Mouse (Mus musculus): Measurements from ENCODE around the gene Tbrg1. TPM values are rescaled to one million over a fixed set of nuclear protein-coding genes. Genes with fewer than 3 reads are reported as not detected.

Tbrg1 gene
- total RNA-seq (2021), result 10 to 100 TPM; 44.4 to 45.6 TPM
- long read RNA-seq, transcript Tbrg1-201 (9 exons, 1,984 nt), result major isoform, 47 of 49 reads
- long read RNA-seq, partial matches to known transcripts, result 1 of 49 reads
- long read RNA-seq, other reads (novel, unspliced or antisense), result 1 of 49 reads

DNA sequence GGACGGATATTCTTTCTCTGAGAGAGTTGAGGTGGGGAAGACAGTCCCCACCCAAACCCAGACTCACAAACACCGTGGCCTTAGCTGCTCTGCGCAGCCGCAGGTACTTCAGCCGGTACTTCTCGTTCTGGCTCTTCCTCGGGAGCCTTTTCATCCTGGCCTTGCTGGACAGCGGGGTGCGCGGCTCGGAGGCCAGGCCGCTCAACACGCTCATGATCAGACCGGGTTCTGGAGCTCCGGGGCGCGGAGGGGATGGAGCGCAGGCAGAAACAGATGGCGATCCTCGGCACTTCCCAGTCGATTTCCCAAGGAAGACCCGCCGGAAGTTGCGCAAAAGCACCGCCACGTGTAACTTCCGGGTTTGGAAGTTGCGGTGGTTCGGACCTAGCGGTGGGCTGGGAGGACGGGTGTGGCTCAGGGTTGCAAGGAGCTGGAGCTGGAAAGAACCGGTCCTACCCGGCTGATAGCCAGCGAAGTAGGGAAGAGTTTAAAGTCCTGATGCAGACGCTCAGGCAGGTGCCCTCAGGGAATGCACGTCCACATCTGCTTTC is at the start of gene Tbrg1:
Tbrg1 (minus strand) TSS at position 382 of the 551 bp plus-strand sequence.
- DNase-seq (ENCODE audit: low spot score in 2 of 2), result peak; percentile 71 to 84

DNA sequence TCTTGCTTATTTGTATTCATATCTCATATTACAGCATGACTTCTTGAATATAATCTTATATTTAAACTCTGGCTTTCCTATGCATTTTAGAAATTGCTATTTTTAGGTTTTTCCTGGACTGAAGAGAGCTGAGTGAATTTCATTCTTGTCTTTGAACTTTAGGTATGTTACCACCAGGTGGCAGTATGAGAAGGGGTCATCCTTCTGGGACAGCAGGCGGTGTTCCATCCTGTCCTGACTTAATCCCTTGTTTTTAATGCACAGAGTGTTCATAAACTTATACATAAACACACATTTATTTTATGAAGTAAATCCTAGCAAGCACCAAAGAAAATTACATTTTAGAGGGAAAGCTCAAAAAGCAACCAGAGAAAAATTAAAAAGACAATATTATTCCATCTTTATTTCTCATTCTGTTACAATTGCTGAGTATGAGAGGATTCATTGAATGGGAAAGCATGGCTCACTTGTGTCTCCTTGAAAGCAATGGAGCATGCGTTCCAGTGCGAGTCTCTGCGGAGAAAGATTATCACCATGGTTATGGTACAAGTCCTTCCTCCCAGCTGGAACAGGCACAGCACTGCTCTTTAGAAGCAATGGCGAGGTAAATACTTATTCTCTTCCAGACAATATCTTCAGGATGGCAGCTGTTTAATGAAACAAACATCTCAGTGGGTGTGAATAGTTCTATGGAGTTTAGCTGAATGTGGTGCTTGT is 33.0 kb upstream of the Tbrg1 start:
- DNase-seq (ENCODE audit: low spot score in 2 of 2), result no peak

DNA sequence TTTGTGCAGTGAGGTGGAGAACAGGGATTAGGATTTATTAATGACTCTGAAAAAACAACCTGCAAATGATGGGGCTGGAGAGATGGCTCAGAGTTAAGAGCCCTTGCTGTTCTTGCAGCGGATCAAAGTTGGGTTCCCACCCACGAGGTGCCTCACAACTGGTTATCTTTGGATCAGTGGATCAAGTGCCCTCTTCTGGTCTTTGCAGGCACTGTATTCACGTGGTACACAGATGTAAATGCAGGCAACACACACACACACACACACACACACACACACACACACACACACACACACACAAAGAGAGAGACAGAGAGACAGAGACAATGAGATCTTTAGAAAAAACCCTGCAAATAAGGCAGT is 30.8 kb upstream of the Tbrg1 start:
- DNase-seq (ENCODE audit: low spot score in 2 of 2), result peak in 1 of 2 experiments; percentile 36

DNA sequence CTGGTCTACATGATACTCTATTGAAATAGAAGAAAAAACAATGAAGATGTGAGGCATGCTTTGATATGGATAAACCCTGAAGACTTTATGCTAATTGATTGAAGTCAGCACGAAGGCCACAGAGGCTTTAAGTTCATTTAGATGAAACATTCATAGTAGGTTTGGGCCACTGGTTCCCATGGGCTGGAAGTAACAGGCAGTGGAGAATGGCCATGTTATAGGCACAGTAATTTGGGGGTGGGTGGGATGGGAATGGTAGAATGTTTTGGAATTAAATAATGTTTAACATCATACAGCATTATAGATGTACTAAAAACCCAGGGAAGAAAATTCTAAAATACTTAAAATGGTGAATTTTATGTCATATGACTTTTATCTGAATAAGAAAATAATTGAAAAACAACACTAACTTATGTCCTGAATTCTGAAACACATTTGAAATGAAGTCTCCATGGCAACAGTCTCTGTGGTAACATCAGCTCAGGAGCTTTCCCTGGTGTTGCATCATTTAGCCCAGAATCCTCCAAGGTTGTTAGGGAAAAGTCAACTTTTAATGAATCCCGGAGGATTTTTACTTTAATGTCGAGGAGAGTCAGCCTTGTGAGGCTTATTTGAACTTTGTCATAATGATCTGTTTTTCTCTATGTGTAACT is 30.3 kb upstream of the Tbrg1 start:
- peak; percentile 37 to 71 for DNase-seq (ENCODE audit: low spot score in 2 of 2)

DNA sequence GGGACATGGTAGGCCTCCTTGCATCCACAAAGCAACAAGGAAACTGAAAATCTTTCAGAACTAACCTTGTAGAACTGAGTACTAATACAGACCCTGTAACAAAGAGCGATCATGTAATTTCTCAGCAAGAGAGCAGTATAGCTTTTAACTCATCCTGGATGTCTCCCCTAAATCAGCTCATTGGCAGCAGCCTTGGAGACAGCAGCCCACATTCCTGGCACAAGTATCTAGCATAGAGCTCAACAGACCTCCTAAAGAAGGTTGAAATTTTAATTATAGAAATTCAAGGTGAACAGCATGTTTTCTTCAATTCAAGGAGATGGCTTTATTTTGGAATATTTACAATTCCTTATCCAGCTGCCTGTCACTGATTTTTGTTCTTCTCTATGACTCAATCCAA is 24.0 kb upstream of the Tbrg1 start:
- peak; percentile 19 to 31 for DNase-seq (ENCODE audit: low spot score in 2 of 2)

DNA sequence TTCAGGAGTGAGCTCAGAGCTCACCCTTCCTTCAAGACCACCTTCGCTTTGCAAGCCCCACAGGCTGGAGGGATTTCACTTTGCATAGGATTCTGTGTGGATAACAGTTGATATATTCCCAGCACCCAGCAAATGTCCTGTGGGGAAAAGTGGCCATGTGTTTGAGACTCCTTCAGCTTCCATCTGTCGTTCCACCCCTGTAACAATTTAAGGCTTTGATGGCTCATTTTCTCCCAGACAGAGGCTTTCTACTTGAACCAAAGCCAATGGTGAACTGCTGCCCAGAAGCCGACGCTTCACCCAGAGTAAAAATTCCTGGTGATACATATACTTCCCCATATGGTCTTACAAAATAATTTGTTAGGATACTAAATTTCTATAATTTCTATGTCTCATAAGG is 18.2 kb upstream of the Tbrg1 start:
- DNase-seq (ENCODE audit: low spot score in 2 of 2), result peak; percentile 29 to 41

DNA sequence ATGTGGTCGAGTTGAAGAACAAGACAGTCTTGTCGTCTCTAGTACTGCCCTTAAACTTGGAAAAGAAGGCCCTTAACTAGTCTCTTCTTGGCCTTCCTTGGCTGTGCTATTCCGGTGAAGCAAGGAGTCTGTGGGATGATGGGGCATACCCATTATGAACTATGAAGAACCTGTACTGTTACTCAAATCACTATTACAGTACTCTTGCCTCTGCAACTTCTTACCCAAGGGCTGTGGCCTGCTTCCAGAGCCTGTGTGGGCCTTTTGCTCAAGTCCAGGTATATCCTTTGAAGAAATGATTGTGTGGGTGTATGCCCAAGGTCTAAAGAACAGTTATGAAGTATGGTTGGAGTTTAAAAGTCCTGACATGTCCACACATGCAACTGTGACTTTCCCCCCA is 13.1 kb upstream of the Tbrg1 start:
- DNase-seq (ENCODE audit: low spot score in 2 of 2), result no peak

DNA sequence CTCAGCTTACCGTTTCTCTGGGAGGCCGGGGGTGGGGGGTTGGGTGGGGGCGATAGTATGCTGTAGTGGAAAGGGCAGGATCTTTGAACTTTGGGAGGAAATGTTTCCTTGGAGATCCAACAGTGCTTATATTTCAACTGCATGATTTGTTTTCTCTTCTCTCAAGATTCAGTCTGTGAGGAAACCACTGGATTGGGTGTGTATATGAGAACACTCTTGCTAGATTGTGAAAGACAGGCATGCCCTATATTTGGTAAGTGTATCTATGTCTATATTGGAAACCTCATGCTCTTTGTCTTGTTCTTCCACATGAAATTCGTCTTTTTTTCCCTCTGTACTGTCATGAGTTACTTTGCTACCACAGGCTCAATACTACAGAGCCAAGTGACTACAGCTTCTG is 12.6 kb upstream of the Tbrg1 start:
- no peak for DNase-seq (ENCODE audit: low spot score in 2 of 2)

DNA sequence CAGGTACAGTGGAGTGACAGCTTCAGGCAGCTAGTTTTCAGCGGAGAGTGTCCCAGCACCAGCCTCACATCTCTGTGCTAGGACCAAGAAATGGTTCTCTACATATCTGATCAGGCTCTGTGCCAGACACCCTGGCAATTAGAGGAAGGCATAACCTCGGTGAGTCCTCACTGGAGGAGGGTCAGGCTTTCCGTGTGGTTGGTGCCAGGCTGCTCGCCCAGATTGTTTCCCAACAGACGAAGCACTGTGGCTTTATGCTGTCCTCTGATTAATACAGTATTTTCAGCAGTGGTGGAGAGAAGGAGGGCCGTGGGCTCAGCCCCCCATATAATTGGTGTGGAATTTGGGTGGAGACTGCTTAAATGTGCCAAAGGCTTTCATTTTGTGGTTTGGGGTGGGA is 12.0 kb upstream of the Tbrg1 start, which contains the start of gene Panx3:
Panx3 (minus strand) TSS at position 121 of the 400 bp plus-strand sequence.
- DNase-seq (ENCODE audit: low spot score in 2 of 2), result no peak

DNA sequence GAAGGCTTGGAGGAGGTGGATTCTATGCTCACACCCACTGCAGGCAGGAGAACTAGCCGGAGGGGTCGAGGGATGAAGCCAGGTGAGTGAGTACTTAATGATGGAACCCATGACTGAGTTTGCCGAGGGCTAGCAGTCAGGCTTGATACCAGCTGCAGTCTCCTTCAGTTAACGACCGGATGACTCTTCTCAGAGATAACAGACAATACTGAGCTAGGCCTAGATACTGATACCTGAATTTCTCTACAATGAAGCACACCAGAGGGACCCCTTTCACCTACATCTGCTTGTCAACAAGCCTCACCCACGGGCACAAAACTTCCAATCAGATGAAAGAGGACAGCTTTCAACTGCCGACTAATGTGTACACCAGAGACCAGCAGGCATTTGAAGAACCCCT is 8.9 kb upstream of the Tbrg1 start:
- no peak for DNase-seq (ENCODE audit: low spot score in 2 of 2)

DNA sequence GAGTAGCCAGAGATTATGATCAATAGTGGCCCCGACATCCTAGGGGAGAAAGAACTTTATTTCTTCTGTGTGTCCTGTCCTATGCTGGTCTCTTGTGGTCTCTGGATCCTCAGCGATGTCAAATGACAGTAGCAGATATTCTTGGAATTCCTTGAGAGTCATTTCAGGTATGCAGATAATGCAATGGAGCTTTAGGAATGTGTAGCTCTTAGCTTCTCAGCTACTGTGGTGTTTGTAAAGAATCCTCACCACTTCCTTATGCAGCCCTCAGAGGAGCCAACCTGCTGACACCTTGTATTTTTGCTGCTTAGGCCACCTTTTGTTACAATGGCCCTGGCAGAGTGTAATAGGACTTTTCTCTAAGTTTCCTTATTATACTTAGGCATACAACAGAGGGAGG is 7.5 kb upstream of the Tbrg1 start:
- DNase-seq (ENCODE audit: low spot score in 2 of 2), result no peak

DNA sequence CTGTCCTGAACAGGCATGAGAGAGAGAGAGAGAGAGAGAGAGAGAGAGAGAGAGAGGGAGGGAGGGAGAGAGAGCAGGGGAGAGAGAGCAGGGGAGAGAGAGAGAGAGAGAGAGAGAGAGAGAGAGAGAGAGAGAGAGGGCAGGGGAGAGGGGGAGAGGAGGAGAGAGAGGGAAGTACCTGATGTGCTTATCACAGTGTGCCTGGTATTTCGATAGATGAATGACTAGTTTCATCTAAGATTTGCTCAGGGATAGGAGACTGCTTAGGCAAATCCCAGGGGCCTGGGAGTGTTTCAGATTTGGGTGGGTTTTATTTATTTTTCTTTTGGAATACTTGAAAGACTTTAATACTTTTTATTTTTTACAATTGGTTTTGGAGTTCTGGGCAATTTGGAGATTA is 6.1 kb upstream of the Tbrg1 start:
- no peak for DNase-seq (ENCODE audit: low spot score in 2 of 2)

DNA sequence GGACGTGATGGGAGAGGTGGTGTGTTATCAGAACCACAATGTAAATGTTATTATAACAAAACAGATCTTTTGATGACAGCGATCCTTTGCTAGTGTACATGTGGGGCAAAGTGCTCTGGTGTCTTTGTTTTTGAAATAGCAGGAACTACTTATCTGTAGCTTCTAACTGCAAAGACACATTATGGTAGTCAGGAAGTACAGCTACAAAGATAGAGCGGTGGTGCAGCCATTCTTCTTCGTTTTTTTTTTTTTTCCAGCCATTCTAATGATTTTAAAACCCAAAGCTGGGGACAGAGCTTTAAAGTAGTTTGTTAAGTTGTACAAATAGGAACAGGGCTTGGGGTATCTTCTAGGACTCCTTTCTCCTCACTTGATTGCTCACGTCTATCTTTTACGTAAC is 2.3 kb upstream of the Tbrg1 start:
- no peak for DNase-seq (ENCODE audit: low spot score in 2 of 2)

DNA sequence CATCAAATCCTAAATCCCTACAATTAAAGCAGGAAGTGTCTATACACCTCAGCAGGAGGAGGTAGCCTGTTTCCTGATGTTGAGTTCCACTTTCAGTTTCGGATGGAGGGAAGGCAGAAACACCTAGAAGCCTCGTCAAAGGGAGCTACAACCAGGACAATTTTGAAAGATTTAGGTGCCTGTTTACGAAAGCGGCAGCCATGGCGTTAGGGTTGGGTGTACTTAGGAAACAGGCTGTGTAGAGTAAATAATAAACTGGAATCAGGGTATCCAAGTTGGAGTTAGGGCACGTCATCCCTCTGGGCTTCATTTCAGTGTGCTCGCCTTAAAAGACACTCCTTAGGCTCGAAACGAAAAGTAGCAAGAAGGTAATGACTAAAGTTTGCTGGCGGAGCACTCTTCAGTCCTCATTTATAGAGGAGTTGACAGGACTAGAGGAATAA is 652 bp downstream of the Tbrg1 start:
- no peak for DNase-seq (ENCODE audit: low spot score in 2 of 2)

DNA sequence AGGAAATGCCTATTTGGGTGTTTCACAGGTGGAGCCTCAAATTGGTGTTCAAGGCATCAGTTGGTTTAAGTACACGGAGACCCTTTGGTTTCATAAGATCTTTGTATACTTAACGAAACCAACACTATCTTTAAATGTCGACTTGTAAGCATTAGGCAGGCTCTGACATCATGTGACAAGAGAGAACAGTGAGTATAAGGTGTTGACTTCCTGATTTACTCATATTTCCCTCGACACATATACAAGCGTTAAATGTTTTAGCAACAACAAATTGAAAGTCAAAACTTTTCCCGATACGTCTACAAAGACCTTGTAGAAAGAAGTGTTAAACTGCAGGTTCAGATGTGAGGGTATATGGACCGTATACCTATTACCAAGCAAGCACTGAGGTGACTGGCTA is 1.2 kb downstream of the Tbrg1 start:
- no peak for DNase-seq (ENCODE audit: low spot score in 2 of 2)

DNA sequence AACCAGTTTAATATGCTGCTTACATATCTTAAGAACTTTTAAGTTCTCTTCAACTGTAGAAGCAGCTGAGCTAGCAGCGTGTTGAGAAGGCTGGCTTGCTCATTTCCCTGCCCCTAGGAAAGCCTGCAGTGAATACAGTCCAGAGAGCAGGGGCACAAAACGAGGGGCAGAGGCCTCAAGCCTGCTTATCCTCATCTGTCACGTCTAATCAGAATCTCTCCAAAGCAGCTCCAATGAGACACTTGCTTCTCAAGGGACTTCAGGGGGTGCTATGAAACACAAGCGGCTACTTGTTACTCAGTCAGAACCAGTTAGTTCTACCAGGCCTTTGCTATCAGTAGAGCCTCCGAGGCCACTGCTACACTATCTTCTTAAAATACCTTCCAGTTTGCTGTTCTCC is 3.3 kb downstream of the Tbrg1 start:
- DNase-seq (ENCODE audit: low spot score in 2 of 2), result no peak

DNA sequence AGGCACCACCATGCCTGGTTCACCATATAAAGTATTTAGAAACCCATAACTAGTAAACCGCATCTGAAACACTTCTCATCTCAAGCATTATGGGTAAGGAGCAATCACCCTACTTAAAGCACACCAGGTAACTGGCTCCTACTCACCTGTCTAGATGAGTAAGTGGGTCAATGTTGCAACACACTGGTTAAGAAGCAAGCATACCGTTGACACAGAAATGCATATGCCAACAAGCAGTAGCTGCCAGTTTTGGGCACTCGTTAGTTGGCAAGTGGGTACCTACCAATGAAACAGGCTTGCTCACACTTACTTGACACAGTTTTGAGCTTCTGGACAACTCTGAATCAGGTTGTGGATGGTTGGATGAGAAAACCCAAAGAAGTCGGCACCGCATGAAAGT is 6.5 kb downstream of the Tbrg1 start:
- no peak for DNase-seq (ENCODE audit: low spot score in 2 of 2)

DNA sequence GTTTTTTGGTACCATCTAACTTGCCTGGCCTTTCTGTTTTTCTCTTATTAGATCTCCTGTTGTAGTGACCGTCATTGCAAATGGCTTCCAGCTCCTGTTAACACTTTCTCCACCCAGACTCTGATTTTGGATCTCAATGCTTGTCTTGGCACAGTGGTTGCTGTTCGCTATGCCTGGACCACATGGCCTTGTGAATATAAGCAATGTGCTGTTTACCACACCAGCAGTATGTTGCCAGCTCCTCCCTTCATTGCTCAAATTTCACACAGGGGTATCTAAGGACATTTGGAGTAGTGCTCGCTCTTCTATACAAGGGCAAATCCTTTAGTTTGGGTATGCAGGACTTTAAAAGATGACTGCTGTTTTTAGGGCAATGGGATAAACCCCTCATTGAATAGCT is 10.9 kb downstream of the Tbrg1 start:
- DNase-seq (ENCODE audit: low spot score in 2 of 2), result no peak

DNA sequence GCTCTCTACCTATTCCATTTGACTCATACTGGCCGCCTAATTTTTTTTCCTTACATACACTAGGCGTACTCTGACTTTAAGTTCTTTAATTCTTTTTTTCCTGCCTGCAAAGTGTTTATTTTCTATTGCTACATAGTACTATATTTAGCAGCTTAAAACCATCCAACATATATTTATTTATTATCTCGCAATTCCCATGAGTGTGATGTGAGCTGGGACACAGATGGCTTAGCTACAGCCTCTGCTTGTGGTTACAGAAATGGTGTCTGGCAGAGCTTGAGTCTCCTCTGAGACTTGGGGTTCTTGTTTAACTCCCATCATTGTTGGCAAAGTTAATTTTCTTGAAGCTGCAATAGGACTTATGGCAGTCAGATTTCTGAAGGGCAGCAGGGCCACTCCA is 18.4 kb downstream of the Tbrg1 start:
- DNase-seq (ENCODE audit: low spot score in 2 of 2), result no peak

DNA sequence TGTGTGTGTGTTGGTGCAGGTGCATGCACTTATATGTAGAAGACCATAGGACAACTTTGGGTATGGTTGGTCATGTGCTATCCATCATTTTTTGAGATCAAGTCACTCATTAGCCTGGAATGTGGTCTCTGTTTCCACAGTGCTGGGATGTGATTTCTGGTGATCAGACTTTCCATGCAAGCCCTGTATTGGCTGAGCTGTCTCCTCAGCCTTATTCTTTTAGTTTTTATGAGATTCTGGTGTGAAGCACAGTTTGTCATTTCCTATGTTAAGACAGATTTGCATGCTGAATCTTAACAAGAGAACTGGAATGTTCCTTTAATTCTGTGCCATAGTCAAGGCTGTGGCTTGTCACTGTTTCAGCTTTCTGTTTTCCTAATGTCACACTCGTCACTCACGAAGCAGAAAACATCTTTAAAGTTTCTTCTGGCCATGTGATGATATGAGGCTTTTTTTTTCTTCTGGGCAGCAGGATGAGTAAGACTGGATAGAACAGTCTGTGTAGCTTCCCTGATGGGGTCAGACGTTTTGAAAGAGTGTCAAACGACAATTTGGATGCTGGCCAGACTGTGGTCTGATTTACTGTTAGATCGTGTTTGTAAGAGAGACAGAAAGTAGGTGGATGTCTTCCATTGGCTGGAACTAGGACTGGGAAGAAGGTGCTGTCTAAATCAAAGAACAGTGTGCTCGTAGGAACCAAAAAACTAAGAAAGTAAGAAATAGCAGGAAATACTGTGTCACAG is 20.1 kb downstream of the Tbrg1 start:
- peak in 1 of 2 experiments; percentile 30 for DNase-seq (ENCODE audit: low spot score in 2 of 2)

DNA sequence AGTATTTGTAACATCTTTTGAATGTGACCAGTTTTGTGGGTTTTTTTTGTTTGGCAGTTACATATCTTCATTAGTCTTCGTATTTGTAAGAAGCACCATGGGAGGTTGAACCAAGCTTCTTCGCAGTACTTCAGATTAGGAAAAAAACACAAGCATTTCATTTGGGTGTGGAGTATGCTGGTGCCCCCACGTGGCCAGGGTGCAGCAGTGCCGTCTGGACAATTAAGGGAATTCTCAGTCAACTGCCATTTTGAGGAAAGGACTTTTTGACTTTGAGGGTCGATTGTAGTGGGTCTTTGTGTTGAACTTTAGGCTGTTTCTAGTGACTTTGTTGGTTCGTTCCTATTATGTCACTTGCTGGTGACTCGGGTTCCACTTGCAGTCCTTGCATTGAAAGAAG is 20.8 kb downstream of the Tbrg1 start:
- peak in 1 of 2 experiments; percentile 73 for DNase-seq (ENCODE audit: low spot score in 2 of 2)

DNA sequence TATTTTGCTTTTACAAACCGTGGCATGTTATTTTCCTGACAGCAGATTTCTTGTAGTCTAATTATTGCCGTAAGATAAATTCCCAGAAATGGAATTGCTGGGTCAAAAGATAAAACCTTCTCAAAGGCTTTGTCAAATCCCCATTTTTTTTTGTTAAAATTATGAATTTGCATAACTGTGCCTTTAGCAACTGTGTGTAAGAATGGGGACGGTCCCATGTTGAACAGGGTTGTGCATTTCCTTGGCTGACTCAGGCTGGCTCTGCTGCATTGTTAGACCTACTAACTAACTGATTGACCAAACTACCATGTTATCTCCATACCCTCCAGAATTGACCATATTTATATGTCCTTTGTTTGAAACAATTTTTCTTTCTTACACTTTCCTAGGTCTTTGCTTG is 22.8 kb downstream of the Tbrg1 start:
- DNase-seq (ENCODE audit: low spot score in 2 of 2), result no peak
